Mouse (Mus musculus): ENCODE measurements at regions not wholly inside any gene's neighbourhood (a gene's known extent, or its start where the extent isn't known, plus 50 kb on each side); places are given as distances from the start of the nearest gene placed in this dataset.

DNA sequence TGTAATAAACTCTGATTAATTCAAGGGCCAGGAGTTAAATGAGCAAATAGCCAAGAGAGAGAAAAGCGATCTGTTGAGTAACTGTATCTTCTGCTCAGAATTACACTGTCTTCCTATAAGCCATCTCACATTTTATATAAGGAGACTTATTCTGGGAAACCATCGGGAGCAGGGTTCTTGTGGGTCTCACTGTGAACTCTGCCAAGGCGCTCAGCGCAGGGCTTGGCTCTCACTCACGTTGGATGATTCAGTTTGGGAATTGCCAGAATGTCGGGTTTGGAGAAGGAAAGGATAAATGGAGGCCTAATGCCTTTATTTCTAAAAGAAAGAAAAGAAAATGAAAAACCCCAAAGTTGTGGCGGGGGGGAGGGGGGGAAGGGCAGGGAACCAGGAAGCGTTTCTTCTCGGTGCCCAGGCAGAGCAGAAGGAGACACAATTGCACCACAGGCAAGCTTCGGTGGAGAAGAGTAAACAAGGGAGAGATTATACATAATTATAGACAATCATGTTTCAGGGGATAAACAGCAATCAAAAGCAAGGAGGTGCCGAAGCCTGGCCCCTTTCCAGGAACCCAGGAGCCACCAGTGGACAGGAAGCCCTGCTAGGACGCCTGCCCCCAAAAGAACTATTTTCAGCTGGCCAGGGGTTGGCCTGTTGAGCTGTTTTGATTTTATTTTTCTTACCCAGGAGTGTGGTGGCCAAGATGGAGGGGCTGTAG, 60.5 kb upstream of the Neo1 start:
- no peak for ATAC-seq (ENCODE audit: insufficient read depth, low FRiP score, low TSS enrichment)
- H3K36me3 ChIP-seq (ENCODE audit: control insufficient read depth, insufficient read depth, low read length) = no peaks in the 10 kb centered on the region
- no peak overlapping the region for H3K27ac ChIP-seq (ENCODE audit: low read depth, low read length)
- H3K4me1 ChIP-seq (ENCODE audit: control insufficient read depth, insufficient read depth, low read length) = no peaks in the 10 kb centered on the region
- 78% methylated on average over 12 of the region's 12 CpGs for WGBS
- H3K9me3 ChIP-seq (ENCODE audit: control insufficient read depth, low read length) = no peaks in the 10 kb centered on the region
- H3K27me3 ChIP-seq (ENCODE audit: control insufficient read depth, insufficient read depth, low read length) = no peaks in the 10 kb centered on the region
- no peak for DNase-seq (ENCODE audit: low spot score)
- H3K4me2 ChIP-seq (ENCODE audit: low read depth) = no peak overlapping the region
- H3K4me3 ChIP-seq (ENCODE audit: low read depth, low read length) = no peak overlapping the region
- no peak overlapping the region for H3K9ac ChIP-seq (ENCODE audit: low read length)

DNA sequence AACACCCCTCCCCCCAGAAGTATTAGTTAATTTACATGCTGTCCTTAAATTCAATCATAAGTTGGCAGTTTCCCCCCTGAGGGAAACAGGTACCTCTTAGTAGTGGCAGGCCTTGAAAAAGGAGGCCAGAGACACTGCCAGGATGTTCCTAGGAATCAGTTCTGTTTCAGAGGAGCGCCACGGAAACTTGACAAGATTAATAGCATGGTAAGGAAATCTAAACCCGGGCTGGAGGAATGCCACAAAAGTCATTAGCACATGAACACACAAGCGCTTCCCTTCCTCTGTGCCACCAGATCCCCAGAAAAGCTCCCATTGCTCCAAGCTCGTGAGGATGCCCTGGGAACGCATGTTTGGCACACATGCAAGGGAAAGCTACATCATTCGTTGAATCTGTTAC, 59.4 kb upstream of the Neo1 start:
- WGBS = 58% methylated on average over 7 of the region's 7 CpGs
- DNase-seq (ENCODE audit: low spot score) (peak; percentile 24), ATAC-seq (ENCODE audit: insufficient read depth, low FRiP score, low TSS enrichment) (no peak)
- Histone ChIP-seq H3K4me2 (ENCODE audit: low read depth) (no peak overlapping the region), H3K27ac (ENCODE audit: low read depth, low read length) (no peak overlapping the region), H3K9me3 (ENCODE audit: control insufficient read depth, low read length) (no peaks in the 10 kb centered on the region), H3K27me3 (ENCODE audit: control insufficient read depth, insufficient read depth, low read length) (no peaks in the 10 kb centered on the region), H3K9ac (ENCODE audit: low read length) (no peak overlapping the region), H3K4me1 (ENCODE audit: control insufficient read depth, insufficient read depth, low read length) (no peaks in the 10 kb centered on the region), H3K4me3 (ENCODE audit: low read depth, low read length) (no peak overlapping the region), H3K36me3 (ENCODE audit: control insufficient read depth, insufficient read depth, low read length) (no peaks in the 10 kb centered on the region)

DNA sequence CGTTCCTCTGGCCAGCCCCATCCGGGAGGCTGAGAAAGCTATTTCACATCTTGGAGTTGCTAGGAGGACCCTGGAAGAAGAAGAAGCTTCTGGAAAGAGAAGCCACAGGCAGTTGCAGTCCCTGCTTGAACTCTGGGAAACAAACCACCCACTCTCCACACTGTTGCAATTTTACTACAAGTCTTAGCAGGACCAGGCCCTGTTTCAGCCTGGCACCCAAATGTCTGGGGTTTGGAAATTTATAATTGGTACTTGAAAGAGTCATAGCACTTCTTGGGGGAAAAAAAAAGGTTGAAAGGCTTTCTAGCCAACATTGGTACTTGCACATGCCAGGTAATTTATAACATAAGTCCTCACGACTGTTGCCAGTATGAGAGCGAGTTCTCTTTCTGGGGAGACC, 57.9 kb upstream of the Neo1 start:
- DNase-seq (ENCODE audit: low spot score) = no peak

DNA sequence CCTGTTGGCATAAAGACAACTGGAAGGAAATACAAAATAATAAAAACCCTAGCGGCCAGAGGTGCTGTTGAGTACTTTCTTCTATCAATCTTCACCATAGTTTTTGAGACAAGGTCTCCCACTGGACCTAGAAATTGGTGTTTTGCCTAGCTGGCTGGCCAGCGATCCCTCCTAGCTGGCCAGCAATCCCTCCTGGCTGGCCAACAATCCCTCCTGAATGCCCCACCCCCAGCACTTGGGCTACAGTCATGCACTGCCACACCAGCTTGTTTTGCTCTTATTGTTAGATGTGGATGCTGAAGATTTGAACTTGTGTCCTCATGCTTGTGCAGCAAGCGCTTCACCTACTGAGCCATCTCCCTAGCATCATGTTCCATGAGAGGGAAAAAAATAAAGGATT, 54.9 kb upstream of the Neo1 start:
- Histone ChIP-seq H3K4me3 (ENCODE audit: low read depth, low read length) (no peak overlapping the region), H3K9ac (ENCODE audit: low read length) (no peak overlapping the region), H3K27me3 (ENCODE audit: control insufficient read depth, insufficient read depth, low read length) (no peaks in the 10 kb centered on the region), H3K4me1 (ENCODE audit: control insufficient read depth, insufficient read depth, low read length) (no peaks in the 10 kb centered on the region), H3K36me3 (ENCODE audit: control insufficient read depth, insufficient read depth, low read length) (no peaks in the 10 kb centered on the region), H3K9me3 (ENCODE audit: control insufficient read depth, low read length) (no peaks in the 10 kb centered on the region), H3K27ac (ENCODE audit: low read depth, low read length) (no peak overlapping the region), H3K4me2 (ENCODE audit: low read depth) (no peak overlapping the region)
- DNase-seq (ENCODE audit: low spot score) (no peak), ATAC-seq (ENCODE audit: insufficient read depth, low FRiP score, low TSS enrichment) (no peak)
- WGBS = 88% methylated on average over 3 of the region's 3 CpGs

More for the DNA sequence above, 57.9 kb upstream of the Neo1 start:
- Histone ChIP-seq H3K9me3 (ENCODE audit: control insufficient read depth, low read length) (no peaks in the 10 kb centered on the region), H3K9ac (ENCODE audit: low read length) (no peak overlapping the region), H3K36me3 (ENCODE audit: control insufficient read depth, insufficient read depth, low read length) (no peaks in the 10 kb centered on the region), H3K4me1 (ENCODE audit: control insufficient read depth, insufficient read depth, low read length) (no peaks in the 10 kb centered on the region), H3K4me3 (ENCODE audit: low read depth, low read length) (no peak overlapping the region), H3K4me2 (ENCODE audit: low read depth) (no peak overlapping the region), H3K27ac (ENCODE audit: low read depth, low read length) (no peak overlapping the region), H3K27me3 (ENCODE audit: control insufficient read depth, insufficient read depth, low read length) (no peaks in the 10 kb centered on the region)
- 83% methylated on average over 4 of the region's 4 CpGs for WGBS
- ATAC-seq (ENCODE audit: insufficient read depth, low FRiP score, low TSS enrichment) = no peak

DNA sequence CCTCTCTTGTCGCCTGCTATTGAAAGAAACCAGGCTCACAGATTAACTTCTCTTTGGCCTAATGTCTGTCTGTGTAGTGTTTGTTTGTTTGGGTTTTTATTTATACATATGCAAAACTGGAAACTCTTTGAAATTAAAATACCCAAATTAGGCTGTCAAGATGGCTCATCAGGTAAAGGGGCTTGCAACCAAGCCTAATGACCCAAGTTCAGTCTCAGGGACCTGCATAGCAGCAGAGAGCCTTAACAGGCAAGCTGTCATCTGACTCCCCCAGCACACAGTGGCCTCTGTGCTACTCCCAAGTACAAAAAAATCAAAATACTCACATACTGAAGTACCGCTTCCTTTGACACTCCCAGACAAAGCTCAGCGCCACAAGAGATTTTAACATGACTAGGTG, 51.5 kb upstream of the Neo1 start:
- DNase-seq (ENCODE audit: low spot score) = no peak
- no peaks in the 10 kb centered on the region for H3K27me3 ChIP-seq (ENCODE audit: control insufficient read depth, insufficient read depth, low read length)
- H3K4me3 ChIP-seq (ENCODE audit: low read depth, low read length) = no peak overlapping the region
- H3K4me2 ChIP-seq (ENCODE audit: low read depth) = no peak overlapping the region
- no peaks in the 10 kb centered on the region for H3K36me3 ChIP-seq (ENCODE audit: control insufficient read depth, insufficient read depth, low read length)
- no peaks in the 10 kb centered on the region for H3K9me3 ChIP-seq (ENCODE audit: control insufficient read depth, low read length)
- 91% methylated on average over 3 of the region's 3 CpGs for WGBS
- no peak for ATAC-seq (ENCODE audit: insufficient read depth, low FRiP score, low TSS enrichment)
- no peaks in the 10 kb centered on the region for H3K4me1 ChIP-seq (ENCODE audit: control insufficient read depth, insufficient read depth, low read length)
- no peak overlapping the region for H3K9ac ChIP-seq (ENCODE audit: low read length)
- no peak overlapping the region for H3K27ac ChIP-seq (ENCODE audit: low read depth, low read length)

DNA sequence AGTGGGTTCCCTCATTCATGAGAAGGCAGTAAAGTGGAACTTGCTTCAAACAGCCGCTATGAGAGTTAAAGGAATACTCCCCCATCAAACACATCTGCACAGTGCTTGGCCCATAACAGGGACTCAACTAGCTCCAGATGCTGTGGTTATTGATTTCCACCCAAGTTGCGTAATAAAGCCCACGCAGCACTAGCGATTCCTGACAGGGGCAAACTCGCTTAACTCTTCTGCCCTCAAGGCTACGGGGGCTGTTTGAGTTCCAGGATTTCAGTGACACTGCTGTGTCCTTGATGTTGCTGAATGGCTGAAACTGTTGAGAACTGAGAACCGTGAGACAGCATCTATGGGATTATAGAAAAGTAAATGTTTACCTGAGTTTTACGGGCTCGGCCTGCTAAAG, 50.9 kb upstream of the Neo1 start:
- no peak overlapping the region for H3K4me2 ChIP-seq (ENCODE audit: low read depth)
- DNase-seq (ENCODE audit: low spot score) = no peak
- no peaks in the 10 kb centered on the region for H3K27me3 ChIP-seq (ENCODE audit: control insufficient read depth, insufficient read depth, low read length)
- no peaks in the 10 kb centered on the region for H3K4me1 ChIP-seq (ENCODE audit: control insufficient read depth, insufficient read depth, low read length)
- 83% methylated on average over 9 of the region's 9 CpGs for WGBS
- no peak overlapping the region for H3K9ac ChIP-seq (ENCODE audit: low read length)
- no peak overlapping the region for H3K4me3 ChIP-seq (ENCODE audit: low read depth, low read length)
- H3K36me3 ChIP-seq (ENCODE audit: control insufficient read depth, insufficient read depth, low read length) = no peaks in the 10 kb centered on the region
- H3K9me3 ChIP-seq (ENCODE audit: control insufficient read depth, low read length) = no peaks in the 10 kb centered on the region
- ATAC-seq (ENCODE audit: insufficient read depth, low FRiP score, low TSS enrichment) = no peak
- no peak overlapping the region for H3K27ac ChIP-seq (ENCODE audit: low read depth, low read length)

DNA sequence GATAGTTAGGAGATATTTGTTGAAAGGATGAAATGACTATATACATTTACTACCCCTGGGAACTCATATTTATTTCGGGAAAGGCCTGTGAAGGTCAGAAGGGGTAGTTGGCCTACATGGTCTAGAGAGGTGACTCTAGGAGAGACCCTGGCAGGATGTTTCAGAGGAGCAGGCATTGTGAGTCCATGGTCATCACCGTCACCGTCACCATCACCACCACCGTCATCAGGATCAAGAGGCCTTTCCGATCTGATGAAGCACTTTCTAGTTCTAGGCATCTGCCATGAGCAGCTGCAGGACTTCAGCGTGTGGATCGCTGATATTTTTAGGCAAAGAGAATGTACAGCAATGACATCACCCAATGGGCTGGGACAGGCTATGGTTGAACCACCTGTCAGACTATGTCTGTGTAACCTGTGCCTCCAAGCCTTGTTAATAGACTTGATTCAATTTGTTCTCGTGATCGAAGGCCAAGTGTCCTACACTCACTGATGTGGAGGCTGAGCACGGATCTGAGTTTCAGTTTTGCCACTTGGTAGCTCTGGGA, 50.4 kb upstream of the Neo1 start:
- Histone ChIP-seq H3K4me3 (ENCODE audit: low read depth, low read length) (no peak overlapping the region), H3K9ac (ENCODE audit: low read length) (no peak overlapping the region), H3K4me2 (ENCODE audit: low read depth) (no peak overlapping the region), H3K27me3 (ENCODE audit: control insufficient read depth, insufficient read depth, low read length) (no peaks in the 10 kb centered on the region), H3K4me1 (ENCODE audit: control insufficient read depth, insufficient read depth, low read length) (no peaks in the 10 kb centered on the region), H3K27ac (ENCODE audit: low read depth, low read length) (no peak overlapping the region), H3K36me3 (ENCODE audit: control insufficient read depth, insufficient read depth, low read length) (no peaks in the 10 kb centered on the region), H3K9me3 (ENCODE audit: control insufficient read depth, low read length) (no peaks in the 10 kb centered on the region)
- 93% methylated on average over 10 of the region's 10 CpGs for WGBS
- ATAC-seq (ENCODE audit: insufficient read depth, low FRiP score, low TSS enrichment) (no peak), DNase-seq (ENCODE audit: low spot score) (no peak)
